Mouse (Mus musculus): ENCODE measurements at regions not wholly inside any gene's neighbourhood (a gene's known extent, or its start where the extent isn't known, plus 50 kb on each side); places are given as distances from the start of the nearest gene placed in this dataset.

DNA sequence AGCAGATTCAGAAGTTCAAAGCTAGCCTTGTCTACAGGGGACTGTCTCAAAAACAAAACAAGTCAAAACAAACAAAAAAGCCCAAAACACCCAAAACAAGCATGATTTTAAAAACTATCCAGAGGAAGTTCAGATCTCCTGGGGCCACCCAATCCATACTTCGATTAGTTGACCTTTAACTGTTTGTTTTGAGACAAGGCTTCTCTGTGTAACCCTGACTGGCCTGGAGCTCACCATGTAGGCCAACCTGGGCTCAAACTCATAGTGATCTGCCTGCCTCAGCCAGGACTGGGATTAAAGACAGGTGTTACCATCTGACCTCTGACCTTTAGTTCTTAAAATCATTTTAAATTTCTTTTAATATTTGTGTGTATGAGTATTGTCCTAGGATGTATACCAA, 66.1 kb upstream of the 1600014C23Rik start:
- TF ChIP-seq POLR2A (IDR thresholded peaks at IDR 0.05; ENCODE audit: borderline replicate concordance, low read depth, low read length) (no peak), CTCF (IDR thresholded peaks at IDR 0.05; ENCODE audit: low read depth, low read length) (no peak)
